In the genomic region with DNA sequence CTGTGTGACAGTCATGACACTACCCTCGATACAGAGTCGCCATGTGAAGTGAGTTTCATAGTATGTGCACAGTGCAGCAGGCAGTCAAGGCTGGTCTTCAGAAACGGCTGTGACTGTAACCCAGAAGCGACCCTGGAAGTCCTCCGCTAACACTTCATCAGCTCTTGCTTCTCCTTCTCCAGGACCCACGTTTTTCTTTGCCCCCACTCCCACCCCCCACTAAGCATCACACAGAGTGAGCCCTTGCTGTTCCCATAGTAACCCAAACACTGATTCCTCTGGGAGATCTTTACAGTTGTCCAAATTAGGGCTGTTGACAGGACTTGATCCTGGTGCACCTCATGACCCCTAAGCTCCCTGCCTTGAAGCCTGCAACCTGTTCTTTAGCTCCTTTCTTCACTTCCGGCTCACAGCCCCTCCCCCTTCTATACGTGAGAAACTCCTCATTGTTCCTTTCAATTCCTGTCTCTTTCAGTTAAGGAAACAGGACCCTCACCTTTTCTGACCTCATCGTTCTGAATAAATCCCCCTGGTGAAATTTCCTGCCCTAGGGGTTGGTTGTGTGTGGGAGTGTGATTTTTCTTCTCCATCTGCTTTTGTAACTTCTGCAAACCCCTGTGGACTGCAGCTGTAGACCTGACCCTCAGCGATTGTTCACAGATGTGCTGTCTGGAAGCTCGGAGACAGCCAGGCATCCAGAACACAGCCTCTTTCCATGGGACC, we compare ENCODE assay signal across 12 mouse cellular contexts. TPM values are rescaled to one million over a fixed set of nuclear protein-coding genes. Genes with fewer than 3 reads are reported as not detected.
A peak's percentile ranks its signal among the peaks of the same experiment; 100 is the strongest.
DNase-seq lines count a peak whose midpoint lies in the region; ATAC-seq lines count a peak whose summit lies in the region.
"Had no signal": no experiment of that assay in that cellular context is flagged by ENCODE, and none has a peak within 500 bp of the region (broad histone marks: within the 10 kb centered on the region; RNA-seq: fewer than 3 reads in every experiment).

No protein-coding gene starts in this region.

- WGBS in hindbrain, embryonic 15.5 days: 33% methylated on average over 11 of the region's 11 CpGs
- WGBS in hindbrain, embryonic 16.5 days: 39% methylated on average over 11 of the region's 11 CpGs
- WGBS in embryonic facial prominence, embryonic 13.5 days: 22% methylated on average over 11 of the region's 11 CpGs
- 21% methylated on average over 11 of the region's 11 CpGs for WGBS in limb, embryonic 11.5 days

- no peaks in the 10 kb centered on the region for H3K9me3 ChIP-seq in hindbrain, embryonic 15.5 days
- no peaks in the 10 kb centered on the region for H3K9me3 ChIP-seq in hindbrain, embryonic 16.5 days (ENCODE audit: control insufficient read depth, low read length)
- H3K9me3 ChIP-seq in embryonic facial prominence, embryonic 13.5 days: no peaks in the 10 kb centered on the region
- no peaks in the 10 kb centered on the region for H3K9me3 ChIP-seq in limb, embryonic 11.5 days (ENCODE audit: control insufficient read depth, low read length)

- peak; percentile 46 for DNase-seq in NIH3T3 (ENCODE audit: low read depth)
- DNase-seq in limb, embryonic 11.5 days (ENCODE audit: low spot score): peak; percentile 74
- DNase-seq in right cerebral cortex, postnatal 25 days: no peak
- DNase-seq in cerebellum, postnatal 25 days: no peak

- H3K4me2 ChIP-seq in hindbrain, embryonic 15.5 days: no peak overlapping the region
- no peak overlapping the region for H3K4me2 ChIP-seq in hindbrain, embryonic 16.5 days (ENCODE audit: low read length)
- H3K4me2 ChIP-seq in embryonic facial prominence, embryonic 13.5 days: peak overlapping the region; percentile 7; the same call in 1 of the 2 replicates
- H3K4me2 ChIP-seq in limb, embryonic 11.5 days (ENCODE audit: low read depth, severe bottlenecking): no peak overlapping the region

- no peak overlapping the region for H3K9ac ChIP-seq in hindbrain, embryonic 15.5 days
- H3K9ac ChIP-seq in hindbrain, embryonic 16.5 days (ENCODE audit: low read depth, low read length): no peak overlapping the region
- H3K9ac ChIP-seq in embryonic facial prominence, embryonic 13.5 days: no peak overlapping the region
- no peak overlapping the region for H3K9ac ChIP-seq in limb, embryonic 11.5 days (ENCODE audit: low read length)

- ATAC-seq in hindbrain, embryonic 15.5 days (ENCODE audit: low FRiP score, low read depth): peak; percentile 30; the same call in 1 of the 2 replicates
- no peak for ATAC-seq in hindbrain, embryonic 16.5 days
- ATAC-seq in embryonic facial prominence, embryonic 13.5 days (ENCODE audit: insufficient number of reproducible peaks, insufficient read depth, low FRiP score, low TSS enrichment, low read depth): no peak
- ATAC-seq in limb, embryonic 11.5 days (ENCODE audit: insufficient number of reproducible peaks, low FRiP score, low TSS enrichment, low read depth): peak; percentile 84
- ATAC-seq in megakaryocyte, adult 5-6 weeks (ENCODE audit: poor library complexity, severe bottlenecking): no peak

- H3K27ac ChIP-seq in hindbrain, embryonic 15.5 days (replicated peaks): no peak overlapping the region
- no peak overlapping the region for H3K27ac ChIP-seq in hindbrain, embryonic 16.5 days (ENCODE audit: low read depth, low read length)
- H3K27ac ChIP-seq in embryonic facial prominence, embryonic 13.5 days: no peak overlapping the region
- H3K27ac ChIP-seq in limb, embryonic 11.5 days (replicated peaks; ENCODE audit: low read depth, low read length): peak overlapping the region; percentile 55; the same call in 1 of the 2 replicates
- H3K27ac ChIP-seq: heart, adult 2 months had no signal

- 0 out of 2 replicates have a peak, but pooled peaks cover 2% of the 10 kb centered on the region for H3K27me3 ChIP-seq in hindbrain, embryonic 15.5 days
- no peaks in the 10 kb centered on the region for H3K27me3 ChIP-seq in hindbrain, embryonic 16.5 days (replicated peaks; ENCODE audit: control insufficient read depth, insufficient read depth, low read length)
- H3K27me3 ChIP-seq in embryonic facial prominence, embryonic 13.5 days: no peaks in the 10 kb centered on the region
- H3K27me3 ChIP-seq in limb, embryonic 11.5 days (ENCODE audit: control insufficient read depth, insufficient read depth, low read length): no peaks in the 10 kb centered on the region

- peaks cover 10% of the 10 kb centered on the region; the same call in 1 of the 2 replicates for H3K4me1 ChIP-seq in hindbrain, embryonic 15.5 days (replicated peaks)
- H3K4me1 ChIP-seq in hindbrain, embryonic 16.5 days (ENCODE audit: control insufficient read depth, insufficient read depth, low read depth, low read length): no peaks in the 10 kb centered on the region
- H3K4me1 ChIP-seq in embryonic facial prominence, embryonic 13.5 days: peaks cover 14% of the 10 kb centered on the region
- peaks cover 19% of the 10 kb centered on the region for H3K4me1 ChIP-seq in limb, embryonic 11.5 days (ENCODE audit: control insufficient read depth, insufficient read depth, low read length)

- no peak overlapping the region for H3K4me3 ChIP-seq in hindbrain, embryonic 15.5 days
- H3K4me3 ChIP-seq in hindbrain, embryonic 16.5 days (ENCODE audit: low read length): no peak overlapping the region
- no peak overlapping the region for H3K4me3 ChIP-seq in embryonic facial prominence, embryonic 13.5 days
- no peak overlapping the region for H3K4me3 ChIP-seq in limb, embryonic 11.5 days (ENCODE audit: low read depth, low read length)
- H3K4me3 ChIP-seq: heart, adult 2 months had no signal

- H3K36me3 ChIP-seq in hindbrain, embryonic 15.5 days: no peaks in the 10 kb centered on the region
- no peaks in the 10 kb centered on the region for H3K36me3 ChIP-seq in hindbrain, embryonic 16.5 days (ENCODE audit: control insufficient read depth, insufficient read depth, low read length)
- H3K36me3 ChIP-seq in embryonic facial prominence, embryonic 13.5 days: no peaks in the 10 kb centered on the region
- H3K36me3 ChIP-seq in limb, embryonic 11.5 days (ENCODE audit: control insufficient read depth, insufficient read depth, low read length): no peaks in the 10 kb centered on the region

RNA-seq across cellular contexts. Expression of gene Gprc5d, which starts 18.5 kb away (rescaled TPM):
- not detected in 2 replicates for polyA plus RNA-seq in hindbrain, embryonic 15.5 days (2015; fragmentation: Nextera tagmentation; extraction: Ambion mirVana)
- not detected in 2 replicates for polyA plus RNA-seq in hindbrain, embryonic 16.5 days (2015; fragmentation: Nextera tagmentation; extraction: Ambion mirVana)
- polyA plus RNA-seq in embryonic facial prominence, embryonic 13.5 days (2015; fragmentation: Nextera tagmentation; extraction: Ambion mirVana): not detected in 2 replicates
- not detected in 2 replicates for polyA plus RNA-seq in limb, embryonic 11.5 days (2014; fragmentation: Nextera tagmentation; extraction: Ambion mirVana)
- not detected in 2 replicates for total RNA-seq in megakaryocyte, adult 5-6 weeks (2015)
- not detected in 2 replicates for total RNA-seq in megakaryocyte, adult 5-6 weeks (2017)
- total RNA-seq: heart, adult 2 months; liver, adult 2 months; MEL; neutrophil, adult 5-6 weeks had no signal
- polyA plus RNA-seq: heart, adult 2 months had no signal

Comparison
In these comparisons a context has a peak if more than half of its experiments do, and no peak if none do; other contexts are left out.
1. ATAC-seq: peak in hindbrain, embryonic 15.5 days (single experiment) and limb, embryonic 11.5 days (single experiment); none in hindbrain, embryonic 16.5 days (single experiment), embryonic facial prominence, embryonic 13.5 days (single experiment) and megakaryocyte, adult 5-6 weeks (single experiment).
2. DNase-seq: peak in NIH3T3 (single experiment) and limb, embryonic 11.5 days (single experiment); none in right cerebral cortex, postnatal 25 days (single experiment) and cerebellum, postnatal 25 days (0 of 2).